Mouse (Mus musculus) ES-Bruce4 (cell line): Measurements from ENCODE around the gene Nos3. TPM values are rescaled to one million over a fixed set of nuclear protein-coding genes. Genes with fewer than 3 reads are reported as not detected.
"Not testable (repeated sequence)": the region's sequence is repeated elsewhere in the genome, so short reads cannot be mapped to it uniquely, and the experiment has no call there.

Experiments
- H3K27ac ChIP-seq: 2 replicates; pipeline ENCODE4 v1.5.1; 2012; ENCODE audit warnings: low read length, inconsistent platforms; ENCODE audit not compliant: insufficient read depth
- H3K27me3 ChIP-seq: 2 replicates; pipeline ENCODE4 v1.6.1; 2012; ENCODE audit warnings: mild to moderate bottlenecking, low read length, inconsistent platforms; ENCODE audit not compliant: control insufficient read depth, poor library complexity, insufficient read depth, severe bottlenecking
- H3K36me3 ChIP-seq: 2 replicates; pipeline ENCODE4 v1.6.1; 2012; ENCODE audit warnings: inconsistent platforms, mild to moderate bottlenecking, low read length, moderate library complexity; ENCODE audit not compliant: control insufficient read depth, poor library complexity, insufficient read depth, severe bottlenecking
- H3K4me1 ChIP-seq: one replicate; pipeline ENCODE4 v1.8.1; 2011; ENCODE audit warnings: low read length; ENCODE audit not compliant: control insufficient read depth, insufficient read depth
- H3K4me3 ChIP-seq: 2 replicates; pipeline ENCODE4 v1.5.1; 2011; ENCODE audit warnings: low read depth, mild to moderate bottlenecking, low read length
- H3K9ac ChIP-seq: 2 replicates; pipeline ENCODE4 v1.6.1; 2012; ENCODE audit warnings: low read depth, mild to moderate bottlenecking, inconsistent platforms; ENCODE audit not compliant: poor library complexity, severe bottlenecking
- H3K9me3 ChIP-seq: replicated peaks from 2 replicates; pipeline ENCODE4 v1.6.1; 2012; ENCODE audit warnings: mild to moderate bottlenecking, low read length, inconsistent platforms; ENCODE audit not compliant: control insufficient read depth, poor library complexity, insufficient read depth, severe bottlenecking
- CTCF ChIP-seq: IDR thresholded peaks from one replicate; pipeline ENCODE4 v1.8.1; 2011; ENCODE audit warnings: low read depth, low read length
- EP300 ChIP-seq: IDR thresholded peaks from 2 replicates; pipeline ENCODE4 v1.6.1; 2011; ENCODE audit warnings: low read depth, low read length; ENCODE audit not compliant: insufficient read depth
- POLR2A ChIP-seq: IDR thresholded peaks from one replicate; pipeline ENCODE4 v1.8.1; 2011; ENCODE audit warnings: low read length; ENCODE audit not compliant: insufficient read depth
- polyA plus RNA-seq: library from polyadenylated mRNA; stranded (reverse); fragments of >200 nt; gene quantifications from 2 replicates; pipeline ENCODE4 v1.2.4, GENCODE M21; 2011; ENCODE audit warnings: low read depth; ENCODE audit not compliant: missing spikeins, insufficient read depth, insufficient read length

Gene Nos3
- polyA plus RNA-seq, 1 experiment, result 1.2 TPM

- H3K9me3 ChIP-seq, result no peaks in the 10 kb centered on the region
- peak overlapping the region; percentile 70 for H3K27ac ChIP-seq
- no peaks in the 10 kb centered on the region for H3K27me3 ChIP-seq
- peak overlapping the region; percentile 42 for H3K9ac ChIP-seq
- peak; percentile 79 for TF ChIP-seq CTCF
- TF ChIP-seq EP300, result 0 out of 2 replicates have a peak, but pooled peaks have one; percentile 9
- TF ChIP-seq POLR2A, result no peak
- H3K4me1 ChIP-seq, result peaks cover 4% of the 10 kb centered on the region
- peak overlapping the region; percentile 86 for H3K4me3 ChIP-seq
- H3K36me3 ChIP-seq, result no peaks in the 10 kb centered on the region
Observed at GRCm38 (mm10) chr5:24394165-24394894, 29.7 kb downstream of the Nos3 start.

- H3K36me3 ChIP-seq, H3K9ac ChIP-seq, H3K27ac ChIP-seq, H3K4me1 ChIP-seq, H3K27me3 ChIP-seq, H3K9me3 ChIP-seq, H3K4me3 ChIP-seq: not testable (repeated sequence)
Observed at GRCm38 (mm10) chr5:24396254-24396653, 31.6 kb downstream of the Nos3 start.

DNA sequence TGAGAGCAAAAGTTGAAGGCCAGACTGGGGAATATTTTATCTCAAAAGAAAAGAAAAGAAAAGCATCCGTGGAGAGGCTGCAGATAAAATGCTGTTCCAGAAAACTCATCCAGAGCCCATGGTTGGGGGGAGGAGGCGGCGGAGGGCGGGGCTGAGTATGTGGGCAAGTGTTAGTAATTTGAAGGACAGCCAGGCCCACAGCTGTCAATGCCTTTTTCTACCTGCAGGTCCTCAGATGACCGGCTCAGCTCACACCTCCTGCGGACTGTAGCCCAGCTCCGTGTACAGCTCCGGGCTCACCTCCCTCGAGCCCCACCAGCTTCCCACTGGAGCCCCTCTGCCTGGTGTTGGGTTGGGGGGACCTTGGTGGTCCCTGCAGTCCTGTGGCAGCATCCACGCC, 35.1 kb downstream of the Nos3 start:
- H3K9ac ChIP-seq, result no peak overlapping the region
- no peaks in the 10 kb centered on the region for H3K9me3 ChIP-seq
- no peak overlapping the region for H3K4me3 ChIP-seq
- TF ChIP-seq POLR2A (no peak), EP300 (no peak), CTCF (no peak)
- no peak overlapping the region for H3K27ac ChIP-seq
- H3K27me3 ChIP-seq, result no peaks in the 10 kb centered on the region
- no peaks in the 10 kb centered on the region for H3K4me1 ChIP-seq
- no peaks in the 10 kb centered on the region for H3K36me3 ChIP-seq

GRCm38 (mm10) chr5:24400362-24400761, 35.8 kb downstream of the Nos3 start:
- Histone ChIP-seq H3K4me3 (no peak overlapping the region), H3K27me3 (no peaks in the 10 kb centered on the region), H3K27ac (no peak overlapping the region), H3K4me1 (no peaks in the 10 kb centered on the region), H3K36me3 (no peaks in the 10 kb centered on the region), H3K9me3 (no peaks in the 10 kb centered on the region), H3K9ac (no peak overlapping the region)
- TF ChIP-seq POLR2A (no peak), EP300 (no peak), CTCF (no peak)

DNA sequence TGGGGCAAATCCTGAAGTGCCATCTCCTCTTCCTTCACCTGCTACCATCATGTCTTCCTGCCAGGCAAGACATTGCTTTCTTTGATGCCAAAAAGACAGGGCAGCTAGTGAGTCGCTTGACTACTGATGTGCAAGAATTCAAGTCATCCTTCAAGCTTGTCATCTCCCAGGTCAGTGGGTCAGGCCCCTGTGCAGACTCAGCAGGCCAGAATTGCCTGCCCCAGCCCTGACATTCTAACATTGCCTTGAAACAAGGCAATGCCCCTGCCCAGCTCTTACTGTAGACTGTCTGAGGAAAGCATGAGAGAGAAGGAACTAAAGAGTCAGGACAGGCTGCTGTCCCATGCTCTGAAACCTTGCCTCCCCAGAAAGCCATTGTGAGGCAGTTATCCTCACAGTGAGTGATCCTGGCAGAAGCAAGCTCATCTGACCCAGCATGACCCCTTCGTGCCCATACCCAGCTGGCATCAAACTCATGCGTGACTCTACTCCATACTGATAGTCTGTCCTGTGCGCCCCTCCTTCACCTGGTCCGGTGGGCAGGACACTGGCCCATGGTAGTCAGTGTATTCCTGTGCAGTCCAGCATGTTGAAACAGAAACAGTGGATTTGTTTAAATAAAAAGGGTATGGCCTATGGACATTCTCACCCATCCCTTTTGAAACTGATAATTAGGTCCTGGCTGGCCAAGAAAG, 36.4 kb downstream of the Nos3 start:
- H3K36me3 ChIP-seq, result no peaks in the 10 kb centered on the region
- no peaks in the 10 kb centered on the region for H3K27me3 ChIP-seq
- no peaks in the 10 kb centered on the region for H3K4me1 ChIP-seq
- no peak overlapping the region for H3K27ac ChIP-seq
- no peak overlapping the region for H3K4me3 ChIP-seq
- TF ChIP-seq CTCF (no peak), POLR2A (no peak), EP300 (no peak)
- H3K9me3 ChIP-seq, result no peaks in the 10 kb centered on the region
- H3K9ac ChIP-seq, result no peak overlapping the region

DNA sequence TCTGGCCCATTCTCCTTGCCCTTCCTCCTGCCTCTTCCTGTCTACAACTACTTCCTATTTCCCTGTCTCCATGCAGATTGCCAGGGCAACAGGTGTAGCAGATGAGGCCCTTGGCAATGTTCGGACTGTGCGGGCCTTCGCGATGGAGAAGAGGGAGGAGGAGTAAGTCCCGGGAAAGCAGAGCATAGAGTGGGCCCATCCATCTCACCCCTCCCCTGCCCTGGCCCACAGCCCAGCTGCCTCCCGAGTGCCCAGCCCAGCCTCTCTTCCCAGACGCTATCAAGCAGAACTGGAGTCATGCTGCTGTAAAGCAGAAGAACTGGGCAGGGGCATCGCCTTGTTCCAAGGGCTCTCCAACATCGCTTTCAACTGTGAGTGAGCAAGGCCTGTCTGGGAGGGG, 37.4 kb downstream of the Nos3 start:
- no peak overlapping the region for H3K27ac ChIP-seq
- H3K36me3 ChIP-seq, result no peaks in the 10 kb centered on the region
- no peak overlapping the region for H3K4me3 ChIP-seq
- TF ChIP-seq EP300 (no peak), POLR2A (no peak), CTCF (no peak)
- no peaks in the 10 kb centered on the region for H3K9me3 ChIP-seq
- no peaks in the 10 kb centered on the region for H3K27me3 ChIP-seq
- H3K9ac ChIP-seq, result no peak overlapping the region
- H3K4me1 ChIP-seq, result no peaks in the 10 kb centered on the region
